ENCODE assay signal across 27 mouse cellular contexts in the genomic region with DNA sequence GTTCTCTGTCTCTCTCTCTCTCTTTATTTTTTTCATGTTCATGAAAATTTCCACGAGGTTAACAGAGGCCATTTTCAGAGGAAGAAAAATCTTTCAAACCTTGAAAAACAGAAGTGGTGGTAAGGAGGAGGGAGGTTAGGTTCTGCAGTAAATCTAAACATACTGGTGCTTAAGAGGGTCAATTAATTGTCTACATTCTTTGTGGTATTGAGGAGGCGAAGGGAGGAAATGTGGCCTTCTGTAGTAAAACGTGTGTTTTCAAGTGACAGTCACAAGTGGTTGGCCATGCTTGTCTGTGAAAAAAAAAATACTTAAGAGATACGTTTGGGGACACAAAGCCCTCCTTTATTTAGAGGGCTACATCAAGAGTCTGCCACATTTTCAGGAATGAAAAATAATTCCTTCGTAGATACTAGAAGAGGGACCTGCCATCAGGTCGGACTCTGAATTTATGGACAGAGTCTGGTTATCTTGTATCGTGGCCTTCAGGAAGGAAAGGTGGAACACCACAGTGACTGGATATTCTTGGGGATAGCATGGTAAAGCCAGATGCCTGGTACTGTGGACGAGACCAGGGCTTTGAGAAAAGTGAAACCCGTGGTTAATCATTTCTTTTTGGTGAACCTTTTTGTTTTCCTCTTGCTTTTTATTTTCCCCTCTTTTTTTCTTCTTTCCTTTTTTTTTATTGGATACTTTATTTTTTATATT.
"Had no signal": no experiment of that assay in that cellular context is flagged by ENCODE, and none has a peak within 500 bp of the region (broad histone marks: within the 10 kb centered on the region; RNA-seq: fewer than 3 reads in every experiment).

No protein-coding gene starts in this region.

- H3K9me3 ChIP-seq: heart, embryonic 13.5 days; heart, embryonic 15.5 days; hindbrain, embryonic 12.5 days; limb, embryonic 10.5 days; liver, embryonic 13.5 days; liver, embryonic 15.5 days had no signal

- H3K27me3 ChIP-seq: heart, embryonic 13.5 days; heart, embryonic 15.5 days; hindbrain, embryonic 12.5 days; liver, embryonic 13.5 days; liver, embryonic 15.5 days had no signal

- H3K27ac ChIP-seq: heart, adult 2 months; heart, embryonic 15.5 days; hindbrain, embryonic 10.5 days; hindbrain, embryonic 12.5 days; hindbrain, embryonic 14.5 days; layer of hippocampus, adult 2 months; left cerebral cortex, adult 2 months; limb, embryonic 12.5 days; liver, embryonic 13.5 days; liver, embryonic 15.5 days had no signal

- H3K4me1 ChIP-seq: heart, embryonic 13.5 days; heart, embryonic 15.5 days; hindbrain, embryonic 10.5 days; hindbrain, embryonic 12.5 days; liver, embryonic 13.5 days; liver, embryonic 15.5 days had no signal

- DNase-seq: gastrocnemius, postnatal 14 days; gastrocnemius, postnatal 36 days; heart, adult 11 months; heart, adult 2 months; heart, postnatal 14 days; heart, postnatal 36 days; kidney, adult 18-20 months; kidney, postnatal 14 days; kidney, postnatal 4 days; liver; liver, embryonic 13.5 days; liver, postnatal 0 days had no signal

- H3K4me3 ChIP-seq: heart, adult 2 months; heart, embryonic 13.5 days; heart, embryonic 15.5 days; hindbrain, embryonic 10.5 days; hindbrain, embryonic 12.5 days; layer of hippocampus, adult 2 months; left cerebral cortex, adult 2 months; limb, embryonic 10.5 days; limb, embryonic 12.5 days; liver, embryonic 13.5 days; liver, embryonic 15.5 days had no signal

- ATAC-seq: hindbrain, embryonic 16.5 days; inflammation-experienced regulatory T-cells, adult 6 months; intestine, postnatal 0 days; liver, postnatal 0 days had no signal

- H3K9ac ChIP-seq: heart, embryonic 13.5 days; heart, embryonic 15.5 days; hindbrain, embryonic 12.5 days; hindbrain, embryonic 14.5 days; limb, embryonic 12.5 days; liver, embryonic 13.5 days; liver, embryonic 15.5 days; liver, postnatal 0 days had no signal

- H3K36me3 ChIP-seq: heart, embryonic 15.5 days; limb, embryonic 10.5 days; limb, embryonic 12.5 days had no signal

- H3K4me2 ChIP-seq: heart, embryonic 11.5 days; heart, embryonic 13.5 days; heart, embryonic 15.5 days; hindbrain, embryonic 12.5 days; hindbrain, embryonic 14.5 days; limb, embryonic 12.5 days; liver, embryonic 11.5 days; liver, embryonic 13.5 days; liver, embryonic 15.5 days had no signal
